Comparison of ENCODE assay signal across 24 mouse cellular contexts in the genomic region with DNA sequence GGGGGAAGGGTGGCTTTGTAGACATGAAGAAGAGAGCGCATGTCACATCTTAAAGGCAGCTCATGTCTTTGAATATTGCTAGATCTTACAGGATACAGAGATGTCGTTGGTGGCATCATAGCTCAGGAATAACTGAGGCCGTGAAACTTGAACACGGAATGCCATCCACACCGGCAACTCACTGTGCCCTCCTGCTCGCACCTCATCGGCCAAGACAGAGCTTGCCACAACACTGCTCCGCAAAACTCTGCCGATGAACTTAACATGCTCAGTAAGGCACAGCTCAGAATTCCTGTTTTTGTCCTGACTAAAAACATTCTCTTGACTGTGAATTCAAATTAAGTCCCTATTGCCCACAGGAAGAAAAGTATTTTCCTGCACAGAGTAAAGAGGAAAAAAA.
"Had no signal": no experiment of that assay in that cellular context is flagged by ENCODE, and none has a peak within 500 bp of the region (broad histone marks: within the 10 kb centered on the region; RNA-seq: fewer than 3 reads in every experiment).

No protein-coding gene starts in this region.

- H3K27ac ChIP-seq: kidney, postnatal 0 days; limb, embryonic 10.5 days; limb, embryonic 13.5 days; liver, embryonic 12.5 days; liver, embryonic 15.5 days; lung, embryonic 15.5 days; midbrain, embryonic 10.5 days; midbrain, embryonic 13.5 days; neural tube, embryonic 13.5 days had no signal

- H3K4me3 ChIP-seq: limb, embryonic 10.5 days; limb, embryonic 13.5 days; liver, embryonic 12.5 days; liver, embryonic 15.5 days; lung, embryonic 15.5 days; megakaryocyte, embryonic 14.5 days; midbrain, embryonic 10.5 days; midbrain, embryonic 13.5 days; myocyte; neural tube, embryonic 13.5 days; stomach, embryonic 15.5 days had no signal

- H3K9ac ChIP-seq: limb, embryonic 13.5 days; liver, embryonic 12.5 days; liver, embryonic 15.5 days; lung, embryonic 15.5 days; midbrain, embryonic 13.5 days; neural tube, embryonic 13.5 days; stomach, embryonic 15.5 days had no signal

- ATAC-seq: liver, embryonic 12.5 days; midbrain, embryonic 13.5 days; midbrain, embryonic 16.5 days had no signal

- DNase-seq: kidney, adult 9 months; kidney, postnatal 36 days; layer of hippocampus, adult 9-11 months; liver; lung, adult 18-20 months; lung, postnatal 10 days; lung, postnatal 36 days; retina, postnatal 1 day; right cerebral cortex, postnatal 25 days; spleen, adult 18-20 months; thymus, postnatal 25 days had no signal

- H3K4me1 ChIP-seq: limb, embryonic 10.5 days; limb, embryonic 13.5 days; liver, embryonic 12.5 days; liver, embryonic 15.5 days; lung, embryonic 15.5 days; megakaryocyte, embryonic 14.5 days; midbrain, embryonic 10.5 days; midbrain, embryonic 13.5 days; neural tube, embryonic 13.5 days; stomach, embryonic 15.5 days had no signal

- H3K4me2 ChIP-seq: limb, embryonic 13.5 days; liver, embryonic 12.5 days; liver, embryonic 15.5 days; lung, embryonic 15.5 days; midbrain, embryonic 13.5 days; neural tube, embryonic 13.5 days; stomach, embryonic 15.5 days had no signal

- H3K9me3 ChIP-seq: limb, embryonic 10.5 days; limb, embryonic 13.5 days; liver, embryonic 12.5 days; liver, embryonic 15.5 days; lung, embryonic 15.5 days; megakaryocyte, embryonic 14.5 days; midbrain, embryonic 10.5 days; midbrain, embryonic 13.5 days; neural tube, embryonic 13.5 days; stomach, embryonic 15.5 days had no signal

- H3K36me3 ChIP-seq: limb, embryonic 10.5 days; limb, embryonic 13.5 days; liver, embryonic 15.5 days; lung, embryonic 15.5 days; midbrain, embryonic 10.5 days; midbrain, embryonic 13.5 days; neural tube, embryonic 13.5 days; stomach, embryonic 15.5 days had no signal

- H3K27me3 ChIP-seq: limb, embryonic 13.5 days; liver, embryonic 12.5 days; liver, embryonic 15.5 days; lung, embryonic 15.5 days; megakaryocyte, embryonic 14.5 days; midbrain, embryonic 13.5 days; neural tube, embryonic 13.5 days; stomach, embryonic 15.5 days had no signal
